ENCODE assay signal across 18 mouse cellular contexts in genomic region chr2:128387851-128388471, GRCm38 (mm10).
A peak's percentile ranks its signal among the peaks of the same experiment; 100 is the strongest.
DNase-seq lines count a peak whose midpoint lies in the region; ATAC-seq and TF ChIP-seq lines count a peak whose summit lies in the region.
"Had no signal": no experiment of that assay in that cellular context is flagged by ENCODE, and none has a peak within 500 bp of the region (broad histone marks: within the 10 kb centered on the region; RNA-seq: fewer than 3 reads in every experiment).

No protein-coding gene starts in this region.

- no peak overlapping the region for H3K9ac ChIP-seq in forebrain, embryonic 16.5 days (replicated peaks; ENCODE audit: low read depth, low read length)
- H3K9ac ChIP-seq: embryonic facial prominence, embryonic 12.5 days; forebrain, embryonic 15.5 days; heart, embryonic 15.5 days; hindbrain, embryonic 14.5 days had no signal

- H3K4me1 ChIP-seq in thymus, adult 2 months (replicated peaks; ENCODE audit: control insufficient read depth, insufficient read depth, low read length) = peaks cover 2% of the 10 kb centered on the region; the same call in 1 of the 2 replicates
- peaks cover 8% of the 10 kb centered on the region; the same call in 1 of the 2 replicates for H3K4me1 ChIP-seq in forebrain, embryonic 16.5 days (replicated peaks; ENCODE audit: control insufficient read depth, insufficient read depth, low read length)

- peak; percentile 55 for ATAC-seq in CD4-positive, CD25-positive, alpha-beta regulatory T cell, adult 4 months
- ATAC-seq in activated CD4-positive, CD25-positive, alpha-beta regulatory T cell, adult 4 months = peak; percentile 26
- peak; percentile 42 for ATAC-seq in megakaryocyte progenitor cell, adult 5-6 weeks (replicated peaks; ENCODE audit: poor library complexity)
- no peak for ATAC-seq in forebrain, embryonic 16.5 days
- ATAC-seq: forebrain, embryonic 15.5 days had no signal

- TF ChIP-seq CTCF in thymus, adult 2 months (IDR thresholded peaks at IDR 0.05; ENCODE audit: borderline replicate concordance, control insufficient read depth, extremely low read depth, insufficient read depth, low read length, poor library complexity) = no peak

- H3K36me3 ChIP-seq in thymus, adult 2 months (ENCODE audit: control insufficient read depth, insufficient read depth, low read length) = no peaks in the 10 kb centered on the region
- no peaks in the 10 kb centered on the region for H3K36me3 ChIP-seq in forebrain, embryonic 16.5 days (ENCODE audit: control insufficient read depth, insufficient read depth)
- H3K36me3 ChIP-seq: embryonic facial prominence, embryonic 12.5 days; forebrain, embryonic 15.5 days; heart, embryonic 15.5 days had no signal

- no peak overlapping the region for H3K4me3 ChIP-seq in thymus, adult 2 months (ENCODE audit: control insufficient read depth, insufficient read depth, low read length)
- H3K4me3 ChIP-seq in forebrain, embryonic 16.5 days (replicated peaks; ENCODE audit: low read length) = no peak overlapping the region
- H3K4me3 ChIP-seq: embryonic facial prominence, embryonic 12.5 days; forebrain, embryonic 15.5 days; heart, adult 2 months; heart, embryonic 15.5 days had no signal

- peak; percentile 28 for DNase-seq in left cerebral cortex, postnatal 4 days
- DNase-seq in left cerebral cortex, adult 18-20 months (ENCODE audit: low spot score in 2 of 2) = no peak
- no peak for DNase-seq in spleen, adult 12 weeks (ENCODE audit: low spot score)
- DNase-seq in thymus, adult 2 months = no peak
- DNase-seq: adrenal gland, postnatal 10 days; cerebellum, adult 18-20 months; gastrocnemius, postnatal 14 days; heart, adult 2 months; heart, postnatal 14 days had no signal

- no peaks in the 10 kb centered on the region for H3K9me3 ChIP-seq in forebrain, embryonic 16.5 days (ENCODE audit: control insufficient read depth, low read length)
- H3K9me3 ChIP-seq: embryonic facial prominence, embryonic 12.5 days; forebrain, embryonic 15.5 days; heart, embryonic 15.5 days had no signal

- H3K27me3 ChIP-seq in thymus, adult 2 months (ENCODE audit: control insufficient read depth, insufficient read depth, low read length) = no peaks in the 10 kb centered on the region
- no peaks in the 10 kb centered on the region for H3K27me3 ChIP-seq in forebrain, embryonic 16.5 days (replicated peaks; ENCODE audit: control insufficient read depth, insufficient read depth, low read length)
- H3K27me3 ChIP-seq: embryonic facial prominence, embryonic 12.5 days; heart, embryonic 15.5 days had no signal

- WGBS in thymus, adult 2 months = 80% methylated on average over 8 of the region's 8 CpGs
- 76% methylated on average over 8 of the region's 8 CpGs for WGBS in forebrain, embryonic 16.5 days

- intact Hi-C loops in left cerebral cortex, postnatal 4 days (cut with DNase I) = no loop called here

- no peak overlapping the region for H3K4me2 ChIP-seq in forebrain, embryonic 16.5 days (ENCODE audit: low read length)
- H3K4me2 ChIP-seq: embryonic facial prominence, embryonic 12.5 days; forebrain, embryonic 15.5 days; heart, embryonic 11.5 days; heart, embryonic 15.5 days; hindbrain, embryonic 14.5 days had no signal

- H3K27ac ChIP-seq in thymus, adult 2 months (ENCODE audit: control insufficient read depth, insufficient read depth, low read length) = no peak overlapping the region
- no peak overlapping the region for H3K27ac ChIP-seq in forebrain, embryonic 16.5 days (ENCODE audit: low read length)
- H3K27ac ChIP-seq: embryonic facial prominence, embryonic 12.5 days; forebrain, embryonic 15.5 days; heart, adult 2 months; heart, embryonic 15.5 days; hindbrain, embryonic 14.5 days had no signal

- no peak for TF ChIP-seq POLR2A in thymus, adult 2 months (IDR thresholded peaks at IDR 0.05; ENCODE audit: control insufficient read depth, extremely low read depth, insufficient read depth, low read length, poor library complexity)
